Mouse (Mus musculus): ENCODE measurements around the gene Klkb1.

- TF ChIP-seq GATA1 (IDR thresholded peaks at IDR 0.05; ENCODE audit: low read length) (no peak), TAL1 (IDR thresholded peaks at IDR 0.05; ENCODE audit: low read length) (no peak)
Observed at GRCm38 (mm10) chr8:45344298-45344697, 49.6 kb upstream of the Klkb1 start.
